Mouse (Mus musculus) erythroblast, adult 5-6 weeks (primary cell): ENCODE measurements at regions not wholly inside any gene's neighbourhood (a gene's known extent, or its start where the extent isn't known, plus 50 kb on each side); places are given as distances from the start of the nearest gene placed in this dataset.
"Not testable (repeated sequence)": the region's sequence is repeated elsewhere in the genome, so short reads cannot be mapped to it uniquely, and the experiment has no call there.

Source experiments
- ATAC-seq: replicated peaks from 2 replicates; pipeline ENCODE4 v1.8.0; 2016; ENCODE audit warnings: moderate number of reproducible peaks, mild to moderate bottlenecking, moderate TSS enrichment, inconsistent platforms; ENCODE audit not compliant: poor library complexity, low FRiP score, severe bottlenecking

- not testable (repeated sequence) for ATAC-seq
Observed at GRCm38 (mm10) chr14:53541640-53542039, 712.3 kb downstream of the Dad1 start.

- not testable (repeated sequence) for ATAC-seq
Observed at GRCm38 (mm10) chr14:53537895-53538294, 716.0 kb downstream of the Dad1 start.

GRCm38 (mm10) chr14:53523430-53523829, 730.5 kb downstream of the Dad1 start:
- ATAC-seq = not testable (repeated sequence)

GRCm38 (mm10) chr14:53518954-53519353, 735.0 kb downstream of the Dad1 start:
- ATAC-seq = not testable (repeated sequence)

GRCm38 (mm10) chr14:53516623-53517238, 737.2 kb downstream of the Dad1 start:
- ATAC-seq = peak; percentile 77; the same call in 1 of the 2 replicates

- not testable (repeated sequence) for ATAC-seq
Observed at GRCm38 (mm10) chr14:53505389-53505788, 748.5 kb downstream of the Dad1 start.

- not testable (repeated sequence) for ATAC-seq
Observed at GRCm38 (mm10) chr14:53488383-53488782, 765.5 kb downstream of the Dad1 start.

GRCm38 (mm10) chr14:53487611-53488010, 766.3 kb downstream of the Dad1 start:
- ATAC-seq = not testable (repeated sequence)

GRCm38 (mm10) chr14:53474170-53474569, 779.7 kb downstream of the Dad1 start:
- not testable (repeated sequence) for ATAC-seq

- not testable (repeated sequence) for ATAC-seq
Observed at GRCm38 (mm10) chr14:53460790-53461189, 793.1 kb downstream of the Dad1 start.

- ATAC-seq = no peak
Observed at GRCm38 (mm10) chr14:53454001-53454400, 799.9 kb downstream of the Dad1 start.

- ATAC-seq = not testable (repeated sequence)
Observed at GRCm38 (mm10) chr14:53439643-53440042, 814.3 kb downstream of the Dad1 start.

- not testable (repeated sequence) for ATAC-seq
Observed at GRCm38 (mm10) chr14:53430130-53430529, 823.8 kb downstream of the Dad1 start.

- not testable (repeated sequence) for ATAC-seq
Observed at GRCm38 (mm10) chr14:53428447-53428846, 825.5 kb downstream of the Dad1 start.

GRCm38 (mm10) chr14:53427636-53428035, 826.3 kb downstream of the Dad1 start:
- ATAC-seq = not testable (repeated sequence)

GRCm38 (mm10) chr14:53416955-53417354, 836.9 kb downstream of the Dad1 start:
- not testable (repeated sequence) for ATAC-seq

GRCm38 (mm10) chr14:53407500-53408227, 846.2 kb downstream of the Dad1 start:
- not testable (repeated sequence) for ATAC-seq

GRCm38 (mm10) chr14:53390307-53390706, 863.6 kb downstream of the Dad1 start:
- not testable (repeated sequence) for ATAC-seq

- not testable (repeated sequence) for ATAC-seq
Observed at GRCm38 (mm10) chr14:53374591-53374990, 879.0 kb upstream of the Olfr1507 start.

GRCm38 (mm10) chr14:53373777-53374468, 878.4 kb upstream of the Olfr1507 start:
- ATAC-seq = peak; percentile 75; the same call in 1 of the 2 replicates
